Mouse (Mus musculus): ENCODE data around the gene Celf5.

Gene Celf5

GRCm38 (mm10) chr10:81410981-81411380 is 71.5 kb downstream of the Celf5 start:
- in situ Hi-C loops (cut with MboI; ENCODE audit: low pct_unique_long_range_greater_than_20kb in 1 of 2, low sequenced_read_pairs in 2 of 2, unreplicated experiment in 1 of 2) = no loop called here

- in situ Hi-C loops (cut with MboI; ENCODE audit: low pct_unique_long_range_greater_than_20kb in 1 of 2, low sequenced_read_pairs in 2 of 2, unreplicated experiment in 1 of 2) = no loop called here
Measured at GRCm38 (mm10) chr10:81410350-81410749, 72.2 kb downstream of the Celf5 start.

- in situ Hi-C loops (cut with MboI; ENCODE audit: low pct_unique_long_range_greater_than_20kb in 1 of 2, low sequenced_read_pairs in 2 of 2, unreplicated experiment in 1 of 2) = no loop called here
Measured at GRCm38 (mm10) chr10:81409330-81409729, 73.2 kb downstream of the Celf5 start.

All from mouse embryonic stem cell (cell line).